Mouse (Mus musculus) WW6 (cell line): Measurements from ENCODE around the gene Adcy9.

Experiments used
- DNase-seq: peaks from one replicate; pipeline ENCODE4 v3.0.0-alpha.2; 2013; ENCODE audit warnings: low read depth, low spot score

Adcy9 gene

DNA sequence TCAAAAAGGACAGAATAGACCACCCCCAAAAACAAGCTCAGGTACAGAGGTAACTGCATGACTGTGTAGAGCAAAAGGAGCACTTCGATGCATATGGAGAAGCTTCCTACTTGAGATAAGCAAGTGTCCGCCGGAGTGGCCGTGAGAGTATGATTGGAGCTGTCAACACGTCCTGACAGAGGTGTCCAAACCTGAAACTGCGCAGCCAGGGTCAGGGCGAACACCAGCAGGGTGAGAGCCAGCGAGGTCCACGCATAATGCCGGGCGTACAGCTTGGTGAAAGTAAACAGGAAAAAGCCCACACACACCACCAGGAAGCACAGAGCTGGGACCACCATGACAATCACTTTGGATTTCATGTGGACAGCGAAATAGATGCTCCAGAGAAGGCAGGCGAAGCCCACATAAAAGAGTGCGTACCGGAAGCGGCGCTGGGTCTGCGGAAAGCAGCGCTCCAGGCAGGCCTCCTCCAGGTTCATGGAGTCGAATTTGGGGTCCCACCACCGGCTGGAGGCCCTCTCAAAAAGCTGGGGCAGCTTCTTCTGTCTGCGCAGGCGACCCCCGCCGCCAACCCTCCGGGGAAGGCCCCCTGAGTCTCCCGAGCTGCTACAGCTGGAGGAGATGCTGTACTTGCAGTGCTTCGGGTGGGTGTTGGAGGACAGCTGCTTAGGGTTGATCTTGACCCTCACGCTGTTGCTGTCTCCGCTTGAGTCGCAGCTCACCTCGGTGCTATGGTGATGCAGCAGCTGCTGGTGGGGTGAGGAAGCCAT is 1.3 kb downstream of the Adcy9 start:
- DNase-seq = no peak

DNA sequence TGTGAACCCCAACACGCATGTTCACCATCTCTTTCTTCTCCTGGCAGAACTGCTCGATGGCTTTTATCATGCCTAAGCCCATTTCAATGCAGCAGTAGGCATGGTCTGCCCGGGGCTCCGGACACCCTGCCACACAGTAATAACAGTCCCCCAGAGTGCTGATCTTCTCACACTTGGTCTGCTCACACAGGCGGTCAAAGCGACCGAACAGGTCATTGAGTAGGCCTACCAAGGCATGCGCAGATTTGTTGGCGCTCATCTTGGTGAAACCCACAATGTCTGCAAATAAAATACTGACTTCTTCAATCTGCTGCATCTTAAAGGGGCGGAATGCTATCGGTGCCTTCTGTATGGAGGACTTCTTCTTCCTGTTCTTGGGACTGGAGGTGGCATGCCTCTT is 2.2 kb downstream of the Adcy9 start:
- no peak for DNase-seq

DNA sequence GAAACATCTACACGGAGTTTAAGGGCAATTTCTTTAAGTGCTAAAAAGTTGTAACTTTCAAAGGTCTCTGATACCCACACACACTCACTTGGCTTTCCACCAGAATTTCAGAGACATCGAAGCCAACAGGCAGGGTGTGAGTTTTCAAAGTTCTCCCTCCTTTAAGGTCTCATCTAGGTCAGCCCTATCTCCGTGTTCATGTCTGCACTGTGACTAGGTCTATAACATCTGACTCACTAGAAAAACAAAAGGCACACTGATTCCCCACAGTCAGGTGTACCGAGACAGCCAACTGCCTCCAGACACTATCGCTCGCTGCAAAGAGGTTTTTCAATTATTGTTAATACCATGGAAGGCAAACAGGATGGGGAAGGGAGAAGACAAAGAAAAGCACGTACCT is 2.8 kb downstream of the Adcy9 start:
- DNase-seq = no peak

DNA sequence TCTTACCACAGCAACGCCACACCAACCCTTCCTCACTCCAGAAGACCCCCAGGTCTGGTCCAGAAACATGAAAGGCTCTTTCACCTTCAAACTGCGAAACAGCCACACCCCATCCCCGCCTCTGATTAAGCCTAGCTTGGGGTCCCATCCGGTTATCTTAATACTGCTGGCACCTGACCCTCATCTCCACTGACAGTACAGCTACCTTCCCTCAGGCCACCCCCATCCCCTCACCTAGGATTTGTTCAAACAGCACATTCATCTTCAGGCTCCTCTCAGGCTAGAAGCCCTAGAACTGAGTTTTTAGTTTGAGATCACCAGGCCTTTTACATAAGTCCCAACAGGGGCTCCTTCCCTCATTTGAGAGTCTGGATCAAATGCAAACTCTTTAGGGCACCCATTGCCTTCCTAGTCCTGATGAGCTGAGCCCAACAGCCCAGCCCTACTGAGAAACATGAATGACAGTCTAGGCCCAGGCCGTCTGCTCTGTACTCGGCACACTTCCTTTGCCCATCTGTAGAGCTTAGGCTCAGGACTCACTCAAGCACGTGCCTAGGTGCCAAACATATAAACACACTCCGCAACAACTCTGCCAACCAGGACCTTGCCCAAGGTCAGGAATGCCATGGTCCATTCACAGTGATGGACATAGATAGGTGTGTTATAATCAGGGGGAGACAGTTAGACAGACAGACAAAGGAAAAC is 5.3 kb downstream of the Adcy9 start:
- no peak for DNase-seq

DNA sequence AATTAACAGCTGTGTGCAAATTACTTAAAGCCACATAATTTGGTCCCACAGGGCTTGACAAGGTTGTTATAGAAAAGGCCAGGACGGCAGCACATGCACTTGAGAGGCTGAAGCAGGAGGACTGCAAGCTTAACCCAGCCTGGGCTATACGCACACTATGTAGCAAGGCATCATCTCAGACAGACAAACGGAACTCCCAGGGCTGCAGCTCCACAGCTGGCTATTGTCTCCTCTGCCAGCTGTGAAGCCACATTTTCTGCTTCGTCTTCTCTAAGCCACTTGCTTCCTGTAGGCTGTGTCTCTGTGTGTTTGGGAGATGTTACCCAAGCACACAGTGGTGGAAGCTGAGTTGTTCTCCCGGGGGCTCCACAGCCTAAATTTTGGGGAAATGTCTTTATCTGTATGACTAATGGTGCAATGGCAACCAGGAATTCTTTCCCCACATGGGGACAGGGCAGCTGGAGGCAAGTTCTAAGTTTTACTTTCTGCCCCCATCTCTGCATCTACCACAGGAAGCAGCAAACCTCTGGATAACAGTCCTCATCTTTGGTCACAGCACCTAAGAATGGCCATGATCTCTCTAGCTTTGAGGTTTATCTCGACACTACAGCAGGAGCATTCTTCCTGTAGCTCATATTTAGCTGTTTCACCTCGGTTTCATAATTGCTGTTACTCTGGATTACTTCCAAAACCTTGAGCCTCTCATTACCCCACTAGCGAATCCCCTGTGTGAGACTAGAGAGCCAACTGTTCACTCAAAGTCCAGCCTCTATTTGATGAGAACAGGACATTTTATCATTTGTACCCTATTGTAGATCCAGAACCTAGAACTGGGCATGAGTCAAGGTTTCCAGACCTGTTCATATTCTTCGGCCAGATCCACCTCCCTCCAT is 6.1 kb downstream of the Adcy9 start:
- no peak for DNase-seq

DNA sequence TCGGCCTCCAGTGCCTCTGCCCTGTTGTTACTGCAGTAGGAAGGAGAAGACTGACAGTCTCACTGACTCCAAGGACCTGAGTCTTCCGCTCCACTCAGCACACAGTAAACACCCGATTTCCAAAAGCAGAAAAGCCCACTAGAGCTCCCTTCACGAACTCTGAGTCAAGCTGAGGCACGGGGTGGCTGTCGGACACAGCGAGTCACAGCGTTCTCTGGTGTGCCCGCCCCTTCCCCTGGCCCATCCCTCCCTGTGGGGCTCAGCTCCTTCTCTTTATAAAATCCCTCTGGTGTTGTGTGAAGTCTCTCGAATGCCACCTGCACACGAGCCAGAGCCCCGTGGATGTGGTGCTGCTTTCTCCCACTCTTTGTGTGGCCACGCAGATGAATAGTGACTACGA is 7.0 kb downstream of the Adcy9 start:
- no peak for DNase-seq

DNA sequence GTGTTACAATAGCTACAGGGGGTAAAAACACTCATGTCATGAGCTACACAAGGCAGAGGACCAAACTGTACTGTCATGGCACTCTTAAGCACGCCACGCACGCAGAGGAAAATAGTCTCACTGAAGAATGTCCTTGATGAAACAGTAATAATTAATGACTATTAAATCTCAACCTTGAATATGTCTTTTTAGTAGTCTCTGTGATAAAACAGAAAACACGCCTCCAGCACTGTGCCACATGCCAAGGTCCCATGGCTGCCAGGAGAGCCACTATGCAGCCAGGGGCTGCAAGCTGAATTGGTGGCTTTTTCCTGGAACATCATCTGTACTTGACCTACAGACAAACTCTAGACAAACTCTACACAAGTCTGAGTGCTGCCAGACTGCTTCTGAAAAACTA is 8.0 kb downstream of the Adcy9 start:
- no peak for DNase-seq

DNA sequence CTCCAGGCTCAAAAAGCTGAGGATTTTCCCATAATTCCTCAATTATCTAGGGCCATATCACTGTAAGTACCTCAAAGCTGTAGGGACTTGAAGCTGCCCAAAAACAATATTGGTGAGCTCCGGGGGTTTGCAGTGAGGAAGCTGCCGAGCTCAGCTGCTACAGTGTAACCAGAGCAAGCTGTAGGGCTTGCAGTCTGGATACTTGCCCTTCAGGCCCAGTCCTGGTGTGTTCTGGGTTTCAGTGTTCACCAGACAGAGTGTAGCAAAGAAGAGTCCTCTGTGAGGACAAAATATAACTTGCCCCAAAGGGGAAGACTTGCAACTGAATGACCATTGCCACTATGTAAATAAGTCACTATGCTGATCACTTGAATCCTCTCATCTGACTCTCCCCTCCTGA is 9.0 kb downstream of the Adcy9 start:
- no peak for DNase-seq

DNA sequence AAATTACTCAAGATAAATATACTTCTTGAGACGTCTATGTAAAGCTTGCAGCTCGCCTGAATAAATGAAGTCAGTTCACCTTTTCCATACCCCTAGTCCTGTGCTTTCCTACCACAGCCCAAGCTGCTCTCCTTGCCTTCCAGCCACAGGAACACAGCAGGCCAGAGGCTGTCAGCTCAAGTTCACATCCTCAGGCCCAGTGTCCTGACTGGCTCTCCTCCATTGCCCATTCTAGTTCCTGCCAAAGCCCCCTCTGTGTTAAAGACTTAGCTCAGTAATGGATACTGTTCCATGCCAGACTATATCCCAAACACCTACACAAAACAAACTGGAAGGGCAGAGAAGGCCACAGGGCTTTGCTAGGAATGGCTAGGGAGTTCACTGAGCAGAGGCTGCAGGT is 12.8 kb downstream of the Adcy9 start:
- DNase-seq = no peak

DNA sequence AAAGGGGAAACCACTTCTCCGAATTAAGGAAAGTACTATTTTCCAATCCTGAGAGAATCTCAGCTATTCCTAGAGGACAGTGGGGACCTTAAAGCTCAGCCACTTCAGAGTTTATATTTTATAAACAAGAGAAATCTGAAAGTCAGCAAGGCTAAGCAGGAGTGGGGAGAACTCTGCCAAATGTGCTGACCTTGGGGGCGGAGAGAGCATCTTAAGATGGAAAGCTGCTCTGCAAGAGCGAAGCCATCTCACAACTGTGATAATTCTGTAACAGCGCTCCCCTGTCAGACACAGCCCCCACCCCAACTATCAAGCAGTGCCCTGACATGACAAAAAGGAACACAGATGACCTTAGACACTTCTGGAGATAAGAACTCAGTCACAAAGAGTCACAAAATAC is 13.6 kb downstream of the Adcy9 start:
- no peak for DNase-seq

DNA sequence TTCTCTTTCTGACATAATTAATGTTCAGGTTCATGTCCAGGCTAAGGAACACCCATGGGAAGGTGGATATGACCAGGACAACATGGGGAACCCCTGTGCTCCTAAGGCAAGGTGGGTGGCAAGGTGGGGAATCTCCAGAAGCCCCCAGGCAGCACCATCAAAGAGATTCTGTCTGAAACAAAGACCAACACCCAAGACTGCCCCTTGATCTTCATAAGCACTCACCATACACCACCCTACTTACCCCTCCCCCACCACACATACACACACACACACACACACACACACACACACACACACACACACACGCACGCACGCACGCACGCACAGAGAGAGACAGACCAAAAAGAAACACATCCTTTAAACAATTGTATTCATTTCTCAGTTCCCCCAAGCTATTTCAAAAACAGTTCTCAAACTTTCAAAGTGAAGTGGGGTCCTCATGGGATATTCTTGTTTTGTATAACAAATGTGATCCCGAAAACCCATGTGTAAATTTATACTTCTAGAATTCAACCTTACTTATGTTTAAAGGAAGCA is 14.2 kb downstream of the Adcy9 start:
- no peak for DNase-seq

DNA sequence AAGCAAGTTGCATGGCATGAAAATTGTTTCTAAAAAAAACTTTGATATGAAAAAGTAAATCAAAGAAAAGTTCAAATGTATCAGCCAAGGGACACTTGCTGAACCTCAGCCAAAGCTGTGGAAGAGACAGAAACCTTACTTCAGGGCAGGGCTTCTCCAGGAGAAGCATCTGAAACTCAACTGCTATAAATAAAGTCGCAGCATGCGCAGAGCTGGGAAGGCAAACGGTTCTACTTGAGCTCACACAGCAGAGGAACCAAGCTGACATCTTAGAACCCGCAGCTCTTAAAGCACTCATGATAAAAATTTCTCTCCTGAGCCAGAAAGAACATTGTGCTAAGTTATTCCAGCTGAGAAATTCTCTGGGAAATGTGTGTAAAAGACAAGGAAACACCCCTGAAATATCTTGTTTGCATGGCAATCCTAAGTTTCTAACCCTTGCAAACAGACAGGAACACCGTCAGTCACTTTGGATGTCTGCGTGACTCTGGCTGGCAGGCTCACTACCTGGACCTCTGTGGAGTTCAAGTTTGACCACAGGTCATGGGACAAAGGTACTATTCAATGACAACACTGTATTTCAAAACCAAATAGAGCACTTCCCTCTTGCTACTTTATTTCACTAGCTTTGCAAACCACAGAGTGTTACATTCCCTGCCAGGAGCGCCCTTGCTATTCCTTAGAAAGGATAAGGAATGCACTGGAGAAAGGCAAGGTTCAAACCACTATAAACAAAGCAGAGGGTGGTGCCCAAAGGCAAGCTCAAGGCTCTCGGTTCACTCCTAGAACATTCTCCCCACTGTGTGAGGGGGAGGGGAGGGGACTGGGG is 15.2 kb downstream of the Adcy9 start:
- no peak for DNase-seq

DNA sequence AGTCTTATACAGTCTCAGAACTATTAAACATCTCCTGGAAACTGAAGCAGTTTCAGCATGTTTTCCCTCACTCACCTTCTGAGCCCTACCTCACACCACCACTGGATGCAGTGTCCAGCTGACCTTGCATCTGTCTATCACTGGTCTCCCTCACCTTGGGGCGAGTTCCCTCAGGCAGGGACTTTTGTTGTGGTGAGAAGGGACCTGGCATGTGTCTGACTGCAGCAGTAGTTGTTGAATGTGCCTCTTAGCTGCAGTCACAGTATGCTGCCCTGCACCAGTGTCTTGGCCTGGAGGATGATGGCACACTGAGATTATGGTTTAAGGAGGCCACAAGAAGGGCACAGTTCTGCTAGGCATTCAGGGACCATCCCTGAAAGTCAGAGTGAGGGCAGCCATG is 19.2 kb downstream of the Adcy9 start:
- no peak for DNase-seq

DNA sequence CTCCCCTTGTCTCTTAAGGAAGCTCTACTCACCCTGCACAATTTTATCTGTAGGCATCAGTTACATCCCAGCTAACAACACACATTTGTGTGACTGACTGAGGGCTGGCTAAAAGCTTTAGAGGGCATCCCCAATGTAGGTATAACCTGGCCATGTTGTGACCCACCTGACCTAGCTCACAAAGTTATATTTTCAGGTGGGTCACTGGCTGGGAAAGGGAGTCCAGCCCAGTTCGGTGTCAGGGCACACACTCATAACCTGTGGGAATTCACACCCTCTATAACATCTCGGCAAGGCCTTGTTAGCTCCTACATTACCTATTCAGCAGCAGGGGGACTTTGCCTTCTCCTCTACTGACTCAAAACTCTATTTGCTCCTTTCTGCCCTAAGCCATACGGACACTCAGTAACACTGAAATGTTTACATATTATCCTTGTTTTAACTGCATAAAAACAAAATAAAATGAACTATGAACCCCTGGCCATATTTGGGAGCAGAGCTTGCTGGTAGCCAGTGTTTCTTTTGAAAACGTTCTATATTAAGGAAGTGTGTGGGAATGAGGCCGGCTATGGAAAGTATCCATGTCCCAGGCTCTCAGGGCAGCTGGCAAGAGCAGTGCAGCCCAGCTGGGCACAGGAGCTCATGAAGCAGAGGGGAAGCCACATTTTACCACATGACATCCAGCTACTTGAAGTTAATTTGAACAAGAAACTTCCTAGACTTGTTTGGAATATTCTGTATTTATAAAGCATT is 20.7 kb downstream of the Adcy9 start:
- no peak for DNase-seq

DNA sequence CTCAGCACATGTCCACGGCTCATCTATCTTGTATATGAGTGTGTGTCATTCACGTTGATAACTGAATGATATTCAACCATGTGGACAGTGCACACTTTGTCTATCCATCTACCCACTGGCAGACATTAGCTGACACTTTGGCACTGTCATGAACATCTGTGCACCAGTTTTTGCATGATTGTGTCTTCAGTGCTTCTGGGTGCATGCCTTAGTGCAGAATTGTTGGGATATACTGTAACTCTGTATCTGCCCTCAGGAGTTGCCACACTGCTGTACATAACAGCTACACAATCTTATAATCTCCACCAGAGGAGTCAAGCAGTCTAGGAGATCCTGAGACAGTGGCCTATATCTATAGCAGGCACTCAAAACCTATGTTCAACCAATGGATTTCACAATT is 21.5 kb downstream of the Adcy9 start:
- DNase-seq = no peak

DNA sequence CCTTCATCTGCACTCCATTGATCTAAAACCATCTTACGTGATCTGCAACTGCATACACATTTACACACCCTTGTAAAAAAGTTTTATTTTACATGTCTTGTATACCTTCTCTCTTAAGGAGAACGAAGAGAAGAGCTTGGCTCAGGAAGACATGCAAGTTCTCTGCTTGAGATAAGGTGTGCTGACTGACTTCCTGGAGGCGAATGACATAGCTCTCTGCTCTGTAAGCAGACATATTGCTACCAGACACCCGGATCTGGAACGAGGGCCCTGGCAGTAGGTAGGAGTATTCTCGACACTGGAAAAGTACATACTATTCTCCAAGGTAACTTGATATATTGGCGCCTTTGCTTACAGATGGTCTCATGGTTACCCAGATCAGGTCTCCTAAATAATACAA is 22.7 kb downstream of the Adcy9 start:
- no peak for DNase-seq

DNA sequence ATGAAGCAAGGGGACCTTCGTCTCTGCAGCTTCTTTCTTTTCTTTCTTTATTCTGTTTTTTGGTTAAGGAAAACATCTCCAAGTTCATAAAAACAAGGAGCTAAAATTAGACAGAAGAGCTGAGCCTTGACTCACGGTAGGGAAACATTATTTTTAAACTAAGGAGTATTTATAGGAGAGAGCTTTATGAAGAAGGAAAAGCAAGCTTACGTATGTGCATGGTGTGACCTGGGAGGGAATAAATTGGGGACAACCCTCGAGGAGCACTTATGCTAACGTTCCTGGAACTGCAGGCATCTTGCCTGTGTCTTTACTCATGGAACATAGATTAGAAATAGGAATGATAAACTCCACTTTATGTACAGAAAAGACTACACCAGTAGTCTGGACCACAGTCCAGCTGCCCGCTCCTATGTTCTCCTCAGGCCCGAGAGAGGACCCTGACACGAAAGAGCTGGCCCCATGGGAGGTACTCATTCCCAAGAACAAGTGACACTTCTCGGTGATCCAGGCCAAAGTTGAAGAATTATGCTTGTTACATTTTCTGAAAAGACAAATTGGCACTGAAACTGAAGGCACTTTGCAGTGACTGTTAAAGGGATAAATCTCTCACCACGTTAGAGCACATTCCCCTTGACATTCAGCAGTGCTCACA is 24.5 kb downstream of the Adcy9 start:
- no peak for DNase-seq

DNA sequence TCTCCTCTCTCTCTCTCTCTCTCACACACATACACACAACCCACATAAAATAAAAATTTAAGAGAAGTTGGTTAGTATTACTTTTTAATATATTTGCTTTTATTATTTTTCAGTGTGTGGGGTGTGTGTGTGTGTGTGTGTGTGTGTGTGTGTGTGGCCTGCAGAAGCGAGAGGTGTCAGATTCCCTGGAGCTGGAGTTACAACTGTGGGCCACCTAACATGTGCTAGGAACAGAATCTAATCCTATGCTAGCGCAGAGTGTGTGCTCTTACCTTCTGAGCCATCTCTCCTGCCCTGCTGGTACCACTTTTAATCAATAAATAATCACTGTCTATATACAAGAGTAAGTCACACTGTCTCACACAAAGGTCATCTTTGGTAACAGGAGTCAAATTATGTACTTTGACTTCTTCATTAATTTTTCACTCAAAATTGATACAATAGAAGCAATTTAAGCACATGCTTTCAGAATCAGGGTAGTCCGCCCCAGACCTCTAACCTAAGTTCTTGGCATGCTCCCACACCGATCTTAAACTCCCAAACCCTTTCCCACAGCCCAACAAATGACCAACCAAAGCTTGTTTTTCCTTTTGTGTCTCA is 25.2 kb downstream of the Adcy9 start:
- no peak for DNase-seq

DNA sequence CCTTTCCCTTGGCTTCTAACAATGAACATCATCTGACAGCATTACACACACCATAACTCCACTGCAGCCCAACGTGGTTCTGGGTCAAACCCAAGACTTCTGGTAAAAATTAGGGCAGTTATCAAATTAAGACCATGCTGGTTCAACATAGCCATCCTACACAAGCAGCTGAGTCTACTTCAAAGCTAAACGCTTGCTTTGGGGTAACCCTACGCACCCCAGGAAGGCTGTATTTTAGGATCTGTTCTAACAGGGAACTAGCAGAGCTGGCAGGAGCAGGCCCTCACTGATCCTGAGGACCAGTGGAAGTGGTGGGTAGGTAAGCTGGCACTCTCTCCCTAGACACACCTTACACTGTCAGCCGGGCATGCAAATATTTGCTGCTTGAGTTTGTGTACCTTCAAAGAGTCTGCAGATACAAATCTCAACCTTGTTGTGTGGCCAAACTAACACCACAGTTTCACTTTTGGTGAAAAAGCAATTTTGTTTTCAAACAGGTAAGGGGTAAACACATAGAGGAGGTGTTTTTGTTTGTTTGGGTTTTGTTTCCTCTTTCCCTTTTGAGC is 36.7 kb downstream of the Adcy9 start:
- no peak for DNase-seq
